Mouse (Mus musculus) C2C12 (cell line): Measurements from ENCODE around the gene H2afy.

ENCODE experiments used
- CEBPB ChIP-seq: IDR thresholded peaks from one replicate; pipeline ENCODE4 v1.6.1; 2011; ENCODE audit warnings: low read depth, mild to moderate bottlenecking, control low read depth, moderate library complexity
- CTCF ChIP-seq: IDR thresholded peaks from one replicate; pipeline ENCODE4 v1.5.1; 2011; ENCODE audit not compliant: control insufficient read depth, insufficient read depth, insufficient read length
- FOSL1 ChIP-seq: IDR thresholded peaks from one replicate; pipeline ENCODE4 v1.8.0; 2011; ENCODE audit warnings: mild to moderate bottlenecking, low read length; ENCODE audit not compliant: poor library complexity, insufficient read depth, severe bottlenecking
- MAX ChIP-seq: IDR thresholded peaks from one replicate; pipeline ENCODE4 v1.6.1; 2011; ENCODE audit warnings: mild to moderate bottlenecking, control low read depth
- MYOD1 ChIP-seq: IDR thresholded peaks from one replicate; pipeline ENCODE4 v1.6.1; 2011; ENCODE audit warnings: low read depth; ENCODE audit not compliant: control insufficient read depth, insufficient read length
- MYOG ChIP-seq: IDR thresholded peaks from one replicate; pipeline ENCODE4 v1.6.1; 2011; ENCODE audit not compliant: control insufficient read depth, insufficient read length; ENCODE audit errors: extremely low read depth
- USF1 ChIP-seq: IDR thresholded peaks from one replicate; pipeline ENCODE4 v1.6.1; 2011; ENCODE audit warnings: low read depth, mild to moderate bottlenecking, control low read depth, moderate library complexity

DNA sequence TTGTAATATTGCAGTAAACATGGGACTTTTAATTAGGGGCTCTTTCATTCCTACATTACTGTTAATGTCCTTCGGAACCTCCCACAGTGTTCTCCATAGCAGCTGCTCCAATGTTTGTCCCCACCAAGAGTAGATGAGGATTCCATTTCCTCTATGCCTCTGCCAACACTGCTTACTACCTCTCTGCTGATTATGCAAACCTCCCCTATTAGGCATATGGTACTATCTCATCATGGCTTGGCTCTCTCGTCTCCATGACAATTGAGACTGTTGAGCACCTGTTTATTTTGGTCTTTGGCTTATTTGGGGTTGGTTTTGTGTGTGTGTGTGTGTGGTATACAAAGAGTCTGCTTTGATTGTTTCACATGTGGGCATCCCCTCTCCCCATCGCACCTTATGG is 95.5 kb downstream of the H2afy start:
- TF ChIP-seq CTCF, result no peak
- TF ChIP-seq MAX, result no peak
- no peak for TF ChIP-seq FOSL1
- TF ChIP-seq MYOD1, result no peak
- no peak for TF ChIP-seq USF1
- TF ChIP-seq CEBPB, result no peak
- no peak for TF ChIP-seq MYOG
